Comparison of ENCODE assay signal across 26 mouse cellular contexts in the genomic region with DNA sequence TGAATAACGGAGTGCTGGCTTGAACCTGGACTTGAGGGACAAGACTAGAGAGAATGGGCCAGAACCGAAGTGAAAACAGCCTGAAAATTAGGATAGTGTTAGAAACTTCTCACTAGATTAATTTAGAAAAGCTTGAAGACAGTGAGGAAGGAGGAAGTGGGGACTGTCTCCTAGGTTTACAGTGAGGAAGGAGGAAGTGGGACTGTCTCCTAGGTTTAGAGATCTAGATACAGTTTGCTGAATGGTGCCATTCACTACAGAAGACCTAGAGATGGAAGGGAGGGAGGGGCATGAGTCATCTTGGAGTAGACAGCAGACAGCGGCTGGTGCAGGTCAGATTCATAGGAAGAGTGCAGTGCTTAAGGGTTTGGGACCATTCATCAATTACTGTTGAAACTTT. TPM values are rescaled to one million over a fixed set of nuclear protein-coding genes. Genes with fewer than 3 reads are reported as not detected.
DNase-seq lines count a peak whose midpoint lies in the region; ATAC-seq and TF ChIP-seq lines count a peak whose summit lies in the region.
"Had no signal": no experiment of that assay in that cellular context is flagged by ENCODE, and none has a peak within 500 bp of the region (broad histone marks: within the 10 kb centered on the region; RNA-seq: fewer than 3 reads in every experiment).

No protein-coding gene starts in this region.

- H3K27ac ChIP-seq in MEL (ENCODE audit: control insufficient read depth, low read depth, low read length), result no peak overlapping the region
- no peak overlapping the region for H3K27ac ChIP-seq in forebrain, embryonic 16.5 days (ENCODE audit: low read length)
- H3K27ac ChIP-seq: embryonic facial prominence, embryonic 12.5 days; embryonic facial prominence, embryonic 15.5 days; heart, embryonic 13.5 days; hindbrain, embryonic 12.5 days; hindbrain, embryonic 15.5 days had no signal

- H3K36me3 ChIP-seq in MEL (ENCODE audit: control insufficient read depth in 1 of 2, insufficient read depth in 2 of 2, low read length in 2 of 2), result peaks cover 0 to 5% of the 10 kb centered on the region in 2 experiments
- peaks cover 40% of the 10 kb centered on the region for H3K36me3 ChIP-seq in forebrain, embryonic 16.5 days (ENCODE audit: control insufficient read depth, insufficient read depth)

- H3K4me2 ChIP-seq in forebrain, embryonic 16.5 days (ENCODE audit: low read length), result no peak overlapping the region
- H3K4me2 ChIP-seq: embryonic facial prominence, embryonic 12.5 days; embryonic facial prominence, embryonic 15.5 days; heart, embryonic 13.5 days; hindbrain, embryonic 12.5 days; hindbrain, embryonic 15.5 days had no signal

- DNase-seq in 3T3-L1 (ENCODE audit: low read depth, low spot score), result peak; percentile 18
- DNase-seq in MEL (ENCODE audit: low read depth, low spot score), result peak; percentile 66
- peak; percentile 9 for DNase-seq in c-Kit-positive CD71-negative TER-119-negative erythroid progenitor cells, embryonic 14.5 days (ENCODE audit: low read depth)
- DNase-seq in kidney, adult 11 months, result no peak
- no peak for DNase-seq in heart, adult 8-10 months (ENCODE audit: low spot score)
- no peak for DNase-seq in right cerebral cortex, postnatal 25 days
- DNase-seq: adrenal gland, adult 2 months; adrenal gland, postnatal 14 days; cerebellum, adult 18-20 months; cerebellum, adult 9-10 months; cerebellum, postnatal 36 days; gastrocnemius, postnatal 25 days had no signal

- no peak for TF ChIP-seq RAD21 in MEL (IDR thresholded peaks at IDR 0.05; ENCODE audit: low read depth, low read length)

- no peak overlapping the region for H3K4me3 ChIP-seq in MEL (ENCODE audit: control insufficient read depth in 1 of 2, insufficient read depth in 1 of 2, low read depth in 2 of 2, low read length in 2 of 2)
- H3K4me3 ChIP-seq in forebrain, embryonic 16.5 days (replicated peaks; ENCODE audit: low read length), result no peak overlapping the region
- H3K4me3 ChIP-seq: embryonic facial prominence, embryonic 12.5 days; embryonic facial prominence, embryonic 15.5 days; heart, embryonic 13.5 days; hindbrain, embryonic 12.5 days; hindbrain, embryonic 15.5 days had no signal

- peak in 1 of 2 experiments; percentile 21; a peak in 1 of 4 replicates for TF ChIP-seq EP300 in MEL (IDR thresholded peaks at IDR 0.05; ENCODE audit: low read depth in 1 of 2, low read length in 2 of 2)

- H3K79me2 ChIP-seq in MEL (ENCODE audit: control insufficient read depth, insufficient read depth, low read length, poor library complexity), result no peaks in the 10 kb centered on the region

- TF ChIP-seq POLR2A in MEL (IDR thresholded peaks at IDR 0.05; ENCODE audit: control insufficient read depth in 1 of 2, insufficient read depth in 1 of 2, low read depth in 1 of 2, low read length in 2 of 2, poor library complexity in 1 of 2), result no peak

- ATAC-seq in megakaryocyte, adult 5-6 weeks (ENCODE audit: poor library complexity, severe bottlenecking), result peak; percentile 96
- ATAC-seq in forebrain, embryonic 16.5 days, result no peak
- ATAC-seq: forebrain, embryonic 14.5 days had no signal

- no peaks in the 10 kb centered on the region; a peak in 1 of 4 replicates for H3K4me1 ChIP-seq in MEL (ENCODE audit: control insufficient read depth in 1 of 2, insufficient read depth in 2 of 2, low read length in 2 of 2)
- H3K4me1 ChIP-seq in forebrain, embryonic 16.5 days (replicated peaks; ENCODE audit: control insufficient read depth, insufficient read depth, low read length), result no peaks in the 10 kb centered on the region
- H3K4me1 ChIP-seq: embryonic facial prominence, embryonic 12.5 days; embryonic facial prominence, embryonic 15.5 days; heart, embryonic 13.5 days; hindbrain, embryonic 12.5 days; hindbrain, embryonic 15.5 days had no signal

- no peaks in the 10 kb centered on the region for H3K9me3 ChIP-seq in MEL (replicated peaks; ENCODE audit: insufficient read depth, low read length)
- no peaks in the 10 kb centered on the region for H3K9me3 ChIP-seq in forebrain, embryonic 16.5 days (ENCODE audit: control insufficient read depth, low read length)
- H3K9me3 ChIP-seq: embryonic facial prominence, embryonic 12.5 days; embryonic facial prominence, embryonic 15.5 days; heart, embryonic 13.5 days; hindbrain, embryonic 12.5 days; hindbrain, embryonic 15.5 days had no signal

- WGBS in forebrain, embryonic 16.5 days, result 99% methylated on average over 3 of the region's 3 CpGs

- H3K9ac ChIP-seq in MEL (ENCODE audit: control insufficient read depth, low read depth, low read length, poor library complexity, severe bottlenecking), result no peak overlapping the region
- H3K9ac ChIP-seq in forebrain, embryonic 16.5 days (replicated peaks; ENCODE audit: low read depth, low read length), result no peak overlapping the region
- H3K9ac ChIP-seq: embryonic facial prominence, embryonic 12.5 days; embryonic facial prominence, embryonic 15.5 days; heart, embryonic 13.5 days; hindbrain, embryonic 12.5 days; hindbrain, embryonic 15.5 days had no signal

- no peaks in the 10 kb centered on the region for H3K27me3 ChIP-seq in MEL (ENCODE audit: control insufficient read depth in 1 of 2, insufficient read depth in 2 of 2, low read length in 2 of 2)
- no peaks in the 10 kb centered on the region for H3K27me3 ChIP-seq in forebrain, embryonic 16.5 days (replicated peaks; ENCODE audit: control insufficient read depth, insufficient read depth, low read length)
- H3K27me3 ChIP-seq: embryonic facial prominence, embryonic 12.5 days; embryonic facial prominence, embryonic 15.5 days; heart, embryonic 13.5 days; hindbrain, embryonic 12.5 days; hindbrain, embryonic 15.5 days had no signal

- TF ChIP-seq CTCF in MEL (IDR thresholded peaks at IDR 0.05 in 2 of 3, conservative IDR thresholded peaks at IDR 0.05 in 1 of 3; ENCODE audit: control insufficient read depth in 1 of 3, insufficient read depth in 1 of 3, low read depth in 2 of 3, low read length in 3 of 3, poor library complexity in 1 of 3, severe bottlenecking in 1 of 3), result no peak

TF ChIP-seq in MEL, 35 proteins besides CTCF, POLR2A, EP300 and RAD21:
- TF ChIP-seq ELF1 (IDR thresholded peaks at IDR 0.05; ENCODE audit: low read depth, low read length), result peak; percentile 71; the same call in 1 of the 2 replicates
- no peak for TF ChIP-seq NELFE (IDR thresholded peaks at IDR 0.05; ENCODE audit: low read depth, low read length)
- no peak for TF ChIP-seq UBTF (IDR thresholded peaks at IDR 0.05; ENCODE audit: borderline replicate concordance, insufficient read depth, low read depth, low read length)

RNA-seq across cellular contexts. Expression of a gene that starts 8.9 kb away (rescaled TPM):
- total RNA-seq in MEL (2012; rRNA removed), result not detected in 2 replicates
- polyA plus RNA-seq in MEL (2012; ENCODE audit: insufficient read depth in 1 of 2, insufficient read length in 2 of 2, low read depth in 1 of 2, low replicate concordance in 2 of 2, missing spikeins in 1 of 2), result under 1 TPM in 1 of 2 experiments, not detected in 1; 0.06 TPM
- 0.22 TPM in 1 of 2 replicates, not detected in the other for total RNA-seq in megakaryocyte, adult 5-6 weeks (2015)
- total RNA-seq in megakaryocyte, adult 5-6 weeks (2017), result not detected in 2 replicates
- under 1 TPM in 3 of 4 experiments, not detected in 1; 0.14 to 0.35 (median 0.16) TPM for total RNA-seq in heart, adult 8-10 months (2022)
- not detected in 2 replicates for polyA plus RNA-seq in forebrain, embryonic 16.5 days (2015; fragmentation: Nextera tagmentation; extraction: Ambion mirVana)
- total RNA-seq: ES-E14; gastrocnemius, postnatal 25 days; heart, postnatal 25 days; hematopoietic stem cell, adult 5-6 weeks had no signal
- polyA plus RNA-seq: embryonic facial prominence, embryonic 12.5 days; forebrain, embryonic 11.5 days; forebrain, embryonic 14.5 days; hindbrain, embryonic 12.5 days; intestine, embryonic 14.5 days; intestine, postnatal 0 days had no signal

RNA-seq across cellular contexts. Expression of a gene that starts 47.0 kb away (rescaled TPM):
- total RNA-seq in MEL (2012; rRNA removed), result 76.7 and 81.2 TPM in 2 replicates
- 10 to 100 TPM in 1 of 2 experiments, not detected in 1; 82.2 TPM for polyA plus RNA-seq in MEL (2012; ENCODE audit: insufficient read depth in 1 of 2, insufficient read length in 2 of 2, low read depth in 1 of 2, low replicate concordance in 2 of 2, missing spikeins in 1 of 2)
- 12.8 TPM in 2 replicates for total RNA-seq in megakaryocyte, adult 5-6 weeks (2015)
- total RNA-seq in megakaryocyte, adult 5-6 weeks (2017), result 13.1 and 14.3 TPM in 2 replicates
- 10 to 100 TPM; 27.7 to 31.2 (median 28.0) TPM for total RNA-seq in heart, adult 8-10 months (2022)
- 102 and 103 TPM in 2 replicates for polyA plus RNA-seq in forebrain, embryonic 16.5 days (2015; fragmentation: Nextera tagmentation; extraction: Ambion mirVana)

Comparison
In these comparisons a context has a peak if more than half of its experiments do, and no peak if none do; other contexts are left out.
1. DNase-seq: peak in 3T3-L1 (single experiment), MEL (single experiment) and c-Kit-positive CD71-negative TER-119-negative erythroid progenitor cells, embryonic 14.5 days (single experiment); none in kidney, adult 11 months (single experiment), heart, adult 8-10 months (single experiment) and right cerebral cortex, postnatal 25 days (single experiment).